Mouse (Mus musculus): ENCODE results near the gene Fam114a2.
A peak's percentile ranks its signal among the peaks of the same experiment; 100 is the strongest.

The Fam114a2 gene

GRCm38 (mm10) chr11:57521206-57521605 is 2.8 kb upstream of the Fam114a2 start:
- no peak for DNase-seq (ENCODE audit: inconsistent age in 2 of 2, low spot score in 1 of 2)

- no peak for DNase-seq (ENCODE audit: inconsistent age in 2 of 2, low spot score in 1 of 2)
These were observed 887 bp upstream of the Fam114a2 start for GRCm38 (mm10) chr11:57519304-57519703.

GRCm38 (mm10) chr11:57518751-57519148 is 333 bp upstream of the Fam114a2 start:
- no peak for DNase-seq (ENCODE audit: inconsistent age in 2 of 2, low spot score in 1 of 2)

DNA sequence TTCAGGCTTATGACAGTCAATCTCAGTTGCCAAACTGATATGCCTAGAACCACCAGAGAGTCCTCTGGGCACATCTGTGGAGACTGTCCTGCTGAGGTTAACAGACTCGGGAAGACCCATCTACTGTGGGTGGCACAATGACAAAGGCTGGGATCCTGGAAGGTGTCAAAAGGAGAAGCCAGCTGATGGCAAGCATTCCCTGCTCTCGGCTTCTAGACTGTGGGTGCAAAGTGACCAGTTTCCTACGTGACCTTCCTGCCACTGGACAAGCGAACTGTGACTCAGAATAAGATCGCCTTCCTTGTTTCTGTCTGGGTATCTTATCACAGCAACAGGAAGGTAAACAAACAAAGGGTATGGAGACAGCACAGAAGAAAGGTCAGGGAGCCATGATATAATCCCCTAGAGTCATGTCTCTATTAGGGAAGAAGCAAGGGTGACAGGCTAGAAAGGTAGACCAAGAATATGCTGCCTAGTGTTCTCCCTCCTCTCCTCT is 1.4 kb downstream of the Fam114a2 start:
- peak in 1 of 2 experiments; percentile 64 for DNase-seq (ENCODE audit: inconsistent age in 2 of 2, low spot score in 1 of 2)

DNA sequence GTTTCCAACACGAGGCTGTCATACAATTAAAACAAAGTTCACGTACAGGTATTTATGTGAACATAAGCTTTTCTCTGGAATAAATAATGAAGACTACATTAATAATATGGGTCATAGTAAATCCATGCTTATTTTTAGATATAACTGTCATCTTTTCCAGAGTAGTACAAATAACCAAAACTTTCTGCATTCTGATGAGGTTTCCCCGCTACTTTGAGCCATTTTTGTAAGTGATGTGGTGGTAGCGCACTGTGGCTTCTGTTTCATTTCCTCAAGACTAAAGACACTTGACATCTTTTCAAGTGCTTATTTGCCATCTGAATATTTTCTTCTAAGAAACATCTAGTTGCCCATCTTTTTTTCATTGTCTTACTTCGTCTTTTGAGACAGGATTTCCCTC is 3.2 kb downstream of the Fam114a2 start:
- DNase-seq (ENCODE audit: inconsistent age in 2 of 2, low spot score in 1 of 2) = no peak

DNA sequence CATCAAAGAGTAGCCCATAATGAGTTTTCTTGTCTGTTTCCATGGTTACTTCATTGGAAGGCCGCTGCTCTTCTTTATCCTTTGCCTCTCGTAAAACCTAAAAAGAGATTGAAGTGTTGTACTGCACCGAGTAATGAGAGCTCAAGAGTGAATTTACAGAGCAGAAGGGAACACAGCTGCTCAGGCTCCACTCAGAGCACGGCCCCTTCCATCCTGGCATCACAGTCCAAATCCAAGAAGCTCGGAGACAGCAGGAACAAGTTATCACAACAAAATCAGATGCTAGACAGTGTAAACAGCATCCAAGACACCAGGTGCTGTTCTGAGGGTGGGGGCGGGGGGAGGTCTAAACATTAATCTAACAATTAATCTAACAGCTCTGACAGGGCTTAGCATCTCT is 11.5 kb downstream of the Fam114a2 start:
- no peak for DNase-seq (ENCODE audit: inconsistent age in 2 of 2, low spot score in 1 of 2)

DNA sequence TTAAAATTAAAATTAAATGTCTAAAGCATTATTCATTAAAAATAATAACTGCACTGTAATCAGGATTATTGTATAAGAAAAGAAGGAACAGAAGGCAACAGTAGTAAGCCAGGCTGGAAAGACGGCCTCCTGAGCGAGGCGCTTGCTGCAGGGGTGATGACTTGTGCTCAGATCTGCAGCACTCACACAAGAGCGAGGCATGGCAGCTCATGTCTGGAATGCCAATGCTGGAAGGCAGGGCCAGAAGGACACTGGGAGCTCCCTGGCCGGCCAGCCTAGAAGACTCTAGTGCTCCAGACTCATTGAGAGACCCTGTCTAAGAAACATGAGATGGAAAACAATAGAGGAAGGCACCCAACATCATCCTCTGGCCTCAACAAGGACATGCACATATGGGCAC is 15.3 kb downstream of the Fam114a2 start:
- no peak for DNase-seq (ENCODE audit: inconsistent age in 2 of 2, low spot score in 1 of 2)

GRCm38 (mm10) chr11:57498215-57498614 is 20.2 kb downstream of the Fam114a2 start:
- DNase-seq (ENCODE audit: inconsistent age in 2 of 2, low spot score in 1 of 2) = no peak

- no peak for DNase-seq (ENCODE audit: inconsistent age in 2 of 2, low spot score in 1 of 2)
These were observed 20.7 kb downstream of the Fam114a2 start for GRCm38 (mm10) chr11:57497701-57498100.

DNA sequence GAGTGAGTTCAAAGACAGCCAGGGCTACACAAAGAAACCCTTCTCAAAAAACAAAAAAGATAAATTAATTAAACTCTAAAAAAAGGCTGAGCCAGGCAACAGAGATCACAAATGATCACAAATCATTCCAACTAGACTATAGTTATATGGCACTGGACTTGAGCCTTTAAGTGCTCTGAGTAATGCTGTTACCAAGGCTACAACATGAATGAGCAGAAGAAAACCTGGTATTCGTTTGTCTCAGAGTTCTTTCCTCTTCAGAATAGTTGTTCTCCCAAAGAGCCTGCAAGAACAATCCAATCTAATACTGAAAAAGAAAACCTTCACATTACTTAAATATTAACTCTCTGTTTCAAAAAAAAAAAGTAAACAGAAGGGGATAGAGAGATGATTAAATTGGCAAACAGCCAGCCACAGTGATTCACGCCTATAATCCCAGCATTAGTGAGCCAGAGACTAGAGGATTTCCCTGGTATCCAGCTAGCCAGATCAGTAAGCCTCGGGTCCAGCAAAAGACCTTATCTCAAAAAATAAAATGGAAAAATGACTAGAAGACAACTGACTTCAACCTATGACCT is 21.9 kb downstream of the Fam114a2 start:
- peak in 1 of 2 experiments; percentile 72 for DNase-seq (ENCODE audit: inconsistent age in 2 of 2, low spot score in 1 of 2)

DNA sequence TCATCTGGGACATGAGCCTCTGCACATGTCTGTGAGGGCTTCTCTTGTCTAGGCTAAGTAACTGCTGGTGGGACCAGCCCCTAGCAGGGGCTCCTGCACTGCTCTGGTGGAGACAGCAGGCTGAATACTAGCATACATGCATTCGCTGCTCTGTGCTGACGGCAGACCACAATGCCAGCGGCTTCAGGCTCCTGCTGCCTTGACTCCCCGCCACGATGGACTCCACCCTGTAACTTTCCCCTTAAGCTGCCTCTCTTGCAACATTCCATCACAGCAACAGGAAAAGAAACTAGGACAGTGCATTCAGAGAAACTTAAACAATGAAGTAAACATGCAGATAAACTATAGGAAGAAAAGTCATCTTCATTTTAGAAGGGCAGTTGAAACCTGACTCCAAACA is 30.0 kb downstream of the Fam114a2 start:
- no peak for DNase-seq (ENCODE audit: inconsistent age in 2 of 2, low spot score in 1 of 2)

DNA sequence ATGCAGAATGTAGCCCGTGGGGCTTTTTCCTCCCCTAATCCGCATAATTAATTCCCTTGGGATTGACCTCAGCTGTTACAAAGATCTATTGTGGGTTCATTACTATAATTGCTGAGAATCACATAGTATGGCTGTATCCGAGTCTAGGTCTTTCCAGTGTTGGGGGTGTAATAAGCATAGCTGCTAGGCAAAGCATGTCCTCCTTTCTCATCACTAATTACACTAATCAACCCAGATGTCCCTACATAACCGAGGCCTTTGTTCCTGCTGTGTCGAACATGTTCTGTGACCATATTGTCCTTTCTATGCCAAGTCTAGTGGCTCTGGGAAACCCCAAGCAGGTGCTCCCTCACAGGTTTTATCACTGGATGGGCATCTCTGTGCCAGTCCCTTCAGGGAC is 40.3 kb downstream of the Fam114a2 start:
- DNase-seq (ENCODE audit: inconsistent age in 2 of 2, low spot score in 1 of 2) = no peak

- DNase-seq (ENCODE audit: inconsistent age in 2 of 2, low spot score in 1 of 2) = peak; percentile 21 to 75
These were observed 43.3 kb downstream of the Fam114a2 start for GRCm38 (mm10) chr11:57475119-57475518.

- no peak for DNase-seq (ENCODE audit: inconsistent age in 2 of 2, low spot score in 1 of 2)
These were observed 44.0 kb downstream of the Fam114a2 start for GRCm38 (mm10) chr11:57474296-57474941.

DNA sequence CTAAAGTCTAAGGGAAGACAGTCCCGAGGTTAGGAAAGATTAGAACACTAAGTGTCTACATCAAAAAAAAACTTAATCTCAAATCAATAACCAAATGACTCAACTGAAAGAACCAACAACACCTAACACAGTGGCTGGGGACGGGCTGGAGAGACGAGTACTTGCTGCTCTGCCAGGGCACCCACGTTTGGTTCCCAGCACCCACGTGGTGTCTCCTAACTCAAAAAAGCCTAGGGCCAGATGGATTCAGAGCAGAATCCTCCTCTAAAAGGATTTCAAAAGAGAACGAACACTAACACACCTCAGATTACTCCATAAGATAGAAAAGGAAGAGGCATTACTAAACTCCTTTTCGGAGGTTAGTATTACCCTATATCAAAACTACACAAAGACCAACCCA is 47.4 kb downstream of the Fam114a2 start:
- no peak for DNase-seq (ENCODE audit: inconsistent age in 2 of 2, low spot score in 1 of 2)

- no peak for DNase-seq (ENCODE audit: inconsistent age in 2 of 2, low spot score in 1 of 2)
These were observed 48.4 kb downstream of the Fam114a2 start for GRCm38 (mm10) chr11:57470056-57470455.

GRCm38 (mm10) chr11:57468706-57469105 is 49.7 kb downstream of the Fam114a2 start:
- no peak for DNase-seq (ENCODE audit: inconsistent age in 2 of 2, low spot score in 1 of 2)

GRCm38 (mm10) chr11:57467159-57468110 is 51.0 kb downstream of the Fam114a2 start:
- DNase-seq (ENCODE audit: inconsistent age in 2 of 2, low spot score in 1 of 2) = peak; percentile 48 to 85

DNA sequence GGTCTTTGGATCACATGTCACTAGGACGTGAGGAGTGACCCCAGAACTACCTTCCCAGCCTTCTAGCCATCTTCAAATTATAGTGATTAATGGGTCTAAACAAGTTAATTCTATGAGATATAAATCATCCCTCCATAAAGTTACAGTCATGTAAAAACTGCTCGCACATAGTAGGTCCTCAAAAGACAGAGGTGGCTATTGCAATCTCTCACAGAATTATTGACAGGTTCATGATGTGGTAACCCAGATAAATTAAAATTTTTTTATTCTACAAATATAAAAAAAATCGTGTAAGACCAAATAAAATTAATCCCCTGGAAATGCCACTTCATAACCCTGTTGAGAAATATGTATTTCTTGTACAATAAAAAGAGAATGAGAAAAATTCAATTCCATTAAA is 52.6 kb downstream of the Fam114a2 start:
- no peak for DNase-seq (ENCODE audit: inconsistent age in 2 of 2, low spot score in 1 of 2)

DNA sequence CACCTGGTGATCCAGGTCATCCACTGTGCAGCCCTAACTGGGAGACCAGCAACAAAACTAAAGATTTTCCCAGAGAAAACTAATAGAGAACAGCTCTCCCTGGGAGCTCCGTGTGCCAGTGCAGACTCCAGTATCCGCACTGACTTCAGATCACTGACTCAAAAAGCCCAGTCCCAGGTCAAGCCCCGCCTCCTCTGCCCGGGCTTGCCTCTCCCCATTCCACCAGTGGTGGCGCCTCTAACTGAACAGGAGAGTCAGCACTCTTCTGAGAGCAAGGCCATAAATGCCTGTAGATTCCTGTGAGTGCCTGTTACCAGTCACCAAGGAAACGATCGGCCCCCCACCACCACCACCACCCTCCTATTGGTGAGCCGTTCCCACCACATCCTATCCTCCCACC is 53.4 kb downstream of the Fam114a2 start:
- DNase-seq (ENCODE audit: inconsistent age in 2 of 2, low spot score in 1 of 2) = peak; percentile 33 to 69

GRCm38 (mm10) chr11:57459759-57460158 is 58.7 kb downstream of the Fam114a2 start:
- peak in 1 of 2 experiments; percentile 42 for DNase-seq (ENCODE audit: inconsistent age in 2 of 2, low spot score in 1 of 2)

- no peak for DNase-seq (ENCODE audit: inconsistent age in 2 of 2, low spot score in 1 of 2)
These were observed 64.0 kb downstream of the Fam114a2 start for GRCm38 (mm10) chr11:57454421-57454820.

Data from adrenal gland, adult (tissue).